Mouse (Mus musculus) v-Abl transformed pro-B cells (cell line): ENCODE measurements around the gene Khk.

ENCODE experiments used
- in situ Hi-C, 2 experiments: fragments of 400-800 bp; cut with MboI; formaldehyde crosslinking; loops; one replicate each; pipeline ENCODE4 v1.15.1; 2025; ENCODE audit not compliant: unreplicated experiment in 2 of 2

Gene Khk

GRCm38 (mm10) chr5:30930121-30930520 is 8.9 kb downstream of the Khk start:
- in situ Hi-C loops = loop anchor here (5.0 kb wide), 2 partner anchors 72 to 128 kb away; no protein-coding TSS in a partner anchor

GRCm38 (mm10) chr5:30930846-30931245 is 9.6 kb downstream of the Khk start:
- in situ Hi-C loops = loop anchor here (5.0 kb wide), 2 partner anchors 71 to 129 kb away; no protein-coding TSS in a partner anchor

GRCm38 (mm10) chr5:30931378-30931777 is 10.1 kb downstream of the Khk start:
- in situ Hi-C loops = loop anchor here (5.0 kb wide), 2 partner anchors 71 to 129 kb away; no protein-coding TSS in a partner anchor

GRCm38 (mm10) chr5:30933705-30934104 is 12.5 kb downstream of the Khk start:
- in situ Hi-C loops = loop anchor here (5.0 kb wide), 2 partner anchors 69 to 131 kb away; no protein-coding TSS in a partner anchor

GRCm38 (mm10) chr5:30934725-30935461 is 13.7 kb downstream of the Khk start:
- in situ Hi-C loops = loop anchor here (5.0 kb wide), 2 partner anchors 67 to 133 kb away; no protein-coding TSS in a partner anchor

GRCm38 (mm10) chr5:30943004-30943403 is 21.8 kb downstream of the Khk start:
- in situ Hi-C loops = no loop called here

GRCm38 (mm10) chr5:30944344-30944743 is 23.1 kb downstream of the Khk start:
- in situ Hi-C loops = no loop called here

GRCm38 (mm10) chr5:30944956-30945781 is 23.9 kb downstream of the Khk start, which contains the start of gene Cgref1:
Gene Cgref1, minus strand, starts transcription at chr5:30945591.
- in situ Hi-C loops = no loop called here

GRCm38 (mm10) chr5:30948620-30949019 is 27.4 kb downstream of the Khk start:
- in situ Hi-C loops = no loop called here

GRCm38 (mm10) chr5:30949654-30950326 is 28.6 kb downstream of the Khk start:
- in situ Hi-C loops = no loop called here

GRCm38 (mm10) chr5:30950451-30950850 is 29.2 kb downstream of the Khk start:
- in situ Hi-C loops = no loop called here

- in situ Hi-C loops = no loop called here
Measured at GRCm38 (mm10) chr5:30950922-30951321, 29.7 kb downstream of the Khk start.

- in situ Hi-C loops = no loop called here
Measured at GRCm38 (mm10) chr5:30951706-30952105, 30.5 kb downstream of the Khk start.

- in situ Hi-C loops = no loop called here
Measured at GRCm38 (mm10) chr5:30952551-30952950, 31.3 kb downstream of the Khk start.

- in situ Hi-C loops = no loop called here
Measured at GRCm38 (mm10) chr5:30954065-30954464, 32.8 kb downstream of the Khk start.

- in situ Hi-C loops = no loop called here
Measured at GRCm38 (mm10) chr5:30954556-30954955, 33.3 kb downstream of the Khk start.

GRCm38 (mm10) chr5:30955751-30956150 is 34.5 kb downstream of the Khk start:
- in situ Hi-C loops = no loop called here

GRCm38 (mm10) chr5:30957891-30958290 is 36.7 kb downstream of the Khk start:
- in situ Hi-C loops = no loop called here

GRCm38 (mm10) chr5:30959198-30959854 is 38.1 kb downstream of the Khk start:
- in situ Hi-C loops = no loop called here

- in situ Hi-C loops = no loop called here
Measured at GRCm38 (mm10) chr5:30959966-30960501, 38.8 kb downstream of the Khk start, which contains the start of gene Preb. Gene Preb, minus strand, starts transcription at chr5:30960361.
